Mouse (Mus musculus): ENCODE results near the gene Mid1ip1. TPM values are rescaled to one million over a fixed set of nuclear protein-coding genes. Genes with fewer than 3 reads are reported as not detected.

Gene Mid1ip1
- polyA plus RNA-seq, 1 experiment from 2014 or later, result 24.0 TPM

Other genes starting within 250 kb of the Mid1ip1 start
- gene Tspan7, start 229.9 kb upstream of the Mid1ip1 start, polyA plus RNA-seq (2014; fragmentation: Nextera tagmentation; extraction: Ambion mirVana), result 73.9 and 79.4 TPM in 2 replicates